Mouse (Mus musculus): ENCODE measurements around the gene Ggt6. TPM values are rescaled to one million over a fixed set of nuclear protein-coding genes. Genes with fewer than 3 reads are reported as not detected.

Ggt6 gene
- polyA plus RNA-seq, 1 experiment from 2014 or later, result 0.08 TPM

GRCm38 (mm10) chr11:72453105-72453953 is 18.0 kb downstream of the Ggt6 start:
- peaks cover 51% of the 10 kb centered on the region for H3K36me3 ChIP-seq
- no peak overlapping the region for H3K4me3 ChIP-seq
- no peak overlapping the region; the same call in 1 of the 2 replicates for H3K27ac ChIP-seq
- 62% methylated on average over 15 of the region's 15 CpGs for WGBS
- no peaks in the 10 kb centered on the region for H3K27me3 ChIP-seq (ENCODE audit: low read depth, poor library complexity, severe bottlenecking)
- peaks cover 18% of the 10 kb centered on the region for H3K4me1 ChIP-seq
- H3K9me3 ChIP-seq (replicated peaks), result no peaks in the 10 kb centered on the region
- DNase-seq (ENCODE audit: low spot score), result no peak

- H3K36me3 ChIP-seq, result peaks cover 27% of the 10 kb centered on the region
- H3K4me3 ChIP-seq, result no peak overlapping the region
- 69% methylated on average over 5 of the region's 5 CpGs for WGBS
- no peak for DNase-seq (ENCODE audit: low spot score)
- peaks cover 21% of the 10 kb centered on the region for H3K4me1 ChIP-seq
- peak overlapping the region; percentile 61 for H3K27ac ChIP-seq
- no peaks in the 10 kb centered on the region for H3K27me3 ChIP-seq (ENCODE audit: low read depth, poor library complexity, severe bottlenecking)
- H3K9me3 ChIP-seq (replicated peaks), result no peaks in the 10 kb centered on the region
These were observed 20.4 kb downstream of the Ggt6 start for GRCm38 (mm10) chr11:72455694-72456093.

GRCm38 (mm10) chr11:72457995-72458496 is 22.7 kb downstream of the Ggt6 start:
- WGBS, result 74% methylated on average over 12 of the region's 12 CpGs
- no peak for DNase-seq (ENCODE audit: low spot score)

GRCm38 (mm10) chr11:72458502-72458901 is 23.2 kb downstream of the Ggt6 start:
- WGBS, result 80% methylated on average over 3 of the region's 3 CpGs
- Histone ChIP-seq H3K27ac (peak overlapping the region; percentile 42), H3K27me3 (ENCODE audit: low read depth, poor library complexity, severe bottlenecking) (no peaks in the 10 kb centered on the region), H3K9me3 (replicated peaks) (no peaks in the 10 kb centered on the region), H3K36me3 (no peaks in the 10 kb centered on the region), H3K4me1 (peaks cover 17% of the 10 kb centered on the region), H3K4me3 (no peak overlapping the region)
- DNase-seq (ENCODE audit: low spot score), result no peak

More at GRCm38 (mm10) chr11:72457995-72458496, 22.7 kb downstream of the Ggt6 start:
- Histone ChIP-seq H3K4me1 (peaks cover 17% of the 10 kb centered on the region), H3K9me3 (replicated peaks) (no peaks in the 10 kb centered on the region), H3K36me3 (peaks cover 4% of the 10 kb centered on the region), H3K27ac (peak overlapping the region; percentile 42), H3K4me3 (no peak overlapping the region), H3K27me3 (ENCODE audit: low read depth, poor library complexity, severe bottlenecking) (no peaks in the 10 kb centered on the region)

- DNase-seq (ENCODE audit: low spot score), result no peak
- Histone ChIP-seq H3K27me3 (ENCODE audit: low read depth, poor library complexity, severe bottlenecking) (no peaks in the 10 kb centered on the region), H3K4me3 (no peak overlapping the region), H3K36me3 (no peaks in the 10 kb centered on the region), H3K4me1 (peaks cover 16% of the 10 kb centered on the region), H3K27ac (no peak overlapping the region), H3K9me3 (replicated peaks) (no peaks in the 10 kb centered on the region)
- 64% methylated on average over 5 of the region's 5 CpGs for WGBS
These were observed 26.2 kb downstream of the Ggt6 start for GRCm38 (mm10) chr11:72461500-72461981.

GRCm38 (mm10) chr11:72464821-72465220 is 29.5 kb downstream of the Ggt6 start:
- H3K9me3 ChIP-seq (replicated peaks), result no peaks in the 10 kb centered on the region
- no peak for DNase-seq (ENCODE audit: low spot score)
- H3K4me3 ChIP-seq, result no peak overlapping the region
- no peaks in the 10 kb centered on the region for H3K27me3 ChIP-seq (ENCODE audit: low read depth, poor library complexity, severe bottlenecking)
- H3K27ac ChIP-seq, result no peak overlapping the region
- H3K4me1 ChIP-seq, result peaks cover 15% of the 10 kb centered on the region
- H3K36me3 ChIP-seq, result no peaks in the 10 kb centered on the region
- 81% methylated on average over 3 of the region's 3 CpGs for WGBS

GRCm38 (mm10) chr11:72465978-72466693 is 30.8 kb downstream of the Ggt6 start:
- no peak for DNase-seq (ENCODE audit: low spot score)
- Histone ChIP-seq H3K4me3 (no peak overlapping the region), H3K27me3 (ENCODE audit: low read depth, poor library complexity, severe bottlenecking) (no peaks in the 10 kb centered on the region), H3K4me1 (peaks cover 15% of the 10 kb centered on the region), H3K36me3 (no peaks in the 10 kb centered on the region), H3K9me3 (replicated peaks) (no peaks in the 10 kb centered on the region), H3K27ac (no peak overlapping the region)
- 72% methylated on average over 11 of the region's 11 CpGs for WGBS

- DNase-seq (ENCODE audit: low spot score), result no peak
- 59% methylated on average over 11 of the region's 11 CpGs for WGBS
These were observed 31.6 kb downstream of the Ggt6 start for GRCm38 (mm10) chr11:72466694-72467507.

GRCm38 (mm10) chr11:72468525-72468924 is 33.2 kb downstream of the Ggt6 start:
- H3K4me3 ChIP-seq, result no peak overlapping the region
- no peak overlapping the region for H3K27ac ChIP-seq
- H3K4me1 ChIP-seq, result peaks cover 15% of the 10 kb centered on the region
- no peaks in the 10 kb centered on the region for H3K27me3 ChIP-seq (ENCODE audit: low read depth, poor library complexity, severe bottlenecking)
- H3K9me3 ChIP-seq (replicated peaks), result no peaks in the 10 kb centered on the region
- no peaks in the 10 kb centered on the region for H3K36me3 ChIP-seq
- WGBS, result 79% methylated on average over 5 of the region's 5 CpGs
- no peak for DNase-seq (ENCODE audit: low spot score)

More at GRCm38 (mm10) chr11:72466694-72467507, 31.6 kb downstream of the Ggt6 start:
- Histone ChIP-seq H3K9me3 (replicated peaks) (no peaks in the 10 kb centered on the region), H3K27ac (no peak overlapping the region), H3K36me3 (no peaks in the 10 kb centered on the region), H3K4me1 (peaks cover 15% of the 10 kb centered on the region), H3K4me3 (no peak overlapping the region), H3K27me3 (ENCODE audit: low read depth, poor library complexity, severe bottlenecking) (no peaks in the 10 kb centered on the region)

- no peak for DNase-seq (ENCODE audit: low spot score)
- H3K36me3 ChIP-seq, result no peaks in the 10 kb centered on the region
- no peak overlapping the region for H3K27ac ChIP-seq
- H3K4me1 ChIP-seq, result peaks cover 15% of the 10 kb centered on the region
- H3K9me3 ChIP-seq (replicated peaks), result no peaks in the 10 kb centered on the region
- H3K27me3 ChIP-seq (ENCODE audit: low read depth, poor library complexity, severe bottlenecking), result no peaks in the 10 kb centered on the region
- no peak overlapping the region for H3K4me3 ChIP-seq
- WGBS, result 41% methylated on average over 5 of the region's 5 CpGs
These were observed 33.9 kb downstream of the Ggt6 start for GRCm38 (mm10) chr11:72469217-72469616.

- no peak for DNase-seq (ENCODE audit: low spot score)
- H3K9me3 ChIP-seq (replicated peaks), result no peaks in the 10 kb centered on the region
- no peak overlapping the region for H3K27ac ChIP-seq
- H3K27me3 ChIP-seq (ENCODE audit: low read depth, poor library complexity, severe bottlenecking), result no peaks in the 10 kb centered on the region
- no peak overlapping the region for H3K4me3 ChIP-seq
- H3K4me1 ChIP-seq, result peaks cover 20% of the 10 kb centered on the region
- WGBS, result 71% methylated on average over 4 of the region's 4 CpGs
- H3K36me3 ChIP-seq, result no peaks in the 10 kb centered on the region
These were observed 34.7 kb downstream of the Ggt6 start for GRCm38 (mm10) chr11:72470004-72470403.

GRCm38 (mm10) chr11:72471381-72471780 is 36.1 kb downstream of the Ggt6 start:
- no peak for DNase-seq (ENCODE audit: low spot score)
- H3K4me3 ChIP-seq, result no peak overlapping the region
- no peak overlapping the region for H3K27ac ChIP-seq
- WGBS, result 90% methylated on average over 6 of the region's 6 CpGs
- no peaks in the 10 kb centered on the region for H3K9me3 ChIP-seq (replicated peaks)
- peaks cover 15% of the 10 kb centered on the region for H3K4me1 ChIP-seq
- no peaks in the 10 kb centered on the region for H3K36me3 ChIP-seq
- no peaks in the 10 kb centered on the region for H3K27me3 ChIP-seq (ENCODE audit: low read depth, poor library complexity, severe bottlenecking)
